Mouse (Mus musculus) hindbrain, embryonic 11.5 days (tissue): ENCODE measurements at regions not wholly inside any gene's neighbourhood (a gene's known extent, or its start where the extent isn't known, plus 50 kb on each side); places are given as distances from the start of the nearest gene placed in this dataset.

Experiments used
- ATAC-seq: fragments of 200-750 bp; cut with Nextera tagmentation; 2 replicates; pipeline ENCODE4 v1.8.0; 2017; ENCODE audit warnings: mild to moderate bottlenecking, moderate TSS enrichment, moderate library complexity; ENCODE audit not compliant: low FRiP score
- DNase-seq: peaks from one replicate; pipeline ENCODE4 v3.0.0-alpha.2; 2015; ENCODE audit warnings: low spot score
- H3K27ac ChIP-seq: fragments of 300-500 bp; sonication (generic); 2 replicates; pipeline ENCODE4 v1.5.1; 2014; ENCODE audit warnings: mild to moderate bottlenecking, low read depth, low read length
- H3K27me3 ChIP-seq: fragments of 300-500 bp; sonication (generic); 2 replicates; pipeline ENCODE4 v1.6.1; 2014; ENCODE audit warnings: mild to moderate bottlenecking, low read length, moderate library complexity, mixed read lengths; ENCODE audit not compliant: control insufficient read depth, insufficient read depth
- H3K36me3 ChIP-seq: fragments of 300-500 bp; sonication (generic); 2 replicates; pipeline ENCODE4 v1.6.1; 2014; ENCODE audit warnings: mild to moderate bottlenecking, low read length, moderate library complexity, mixed read lengths; ENCODE audit not compliant: control insufficient read depth, insufficient read depth
- H3K4me1 ChIP-seq: fragments of 300-500 bp; sonication (generic); replicated peaks from 2 replicates; pipeline ENCODE4 v1.6.1; 2014; ENCODE audit warnings: low read length, mixed read lengths; ENCODE audit not compliant: control insufficient read depth, insufficient read depth
- H3K4me2 ChIP-seq: fragments of 300-500 bp; sonication (generic); replicated peaks from 2 replicates; pipeline ENCODE4 v1.6.1; 2014; ENCODE audit warnings: mild to moderate bottlenecking, low read depth, low read length
- H3K4me3 ChIP-seq: fragments of 300-500 bp; sonication (generic); 2 replicates; pipeline ENCODE4 v1.5.1; 2014; ENCODE audit warnings: low read depth, low read length
- H3K9ac ChIP-seq: fragments of 300-500 bp; sonication (generic); 2 replicates; pipeline ENCODE4 v1.6.1; 2014; ENCODE audit warnings: low read depth, low read length
- H3K9me3 ChIP-seq: fragments of 300-500 bp; sonication (generic); 2 replicates; pipeline ENCODE4 v1.6.1; 2016; ENCODE audit warnings: low read length; ENCODE audit not compliant: control insufficient read depth
- WGBS: fragments of 180-500 bp; shearing (Covaris S2); extraction: QIAGEN DNeasy Blood & Tissue Kit; methylation state at CpG from one replicate; pipeline ENCODE4 v1.1.7; 2014; 5-methylcytosine and 5-hydroxymethylcytosine counted together

- Histone ChIP-seq H3K9ac (no peak overlapping the region), H3K27me3 (no peaks in the 10 kb centered on the region), H3K4me2 (no peak overlapping the region), H3K9me3 (no peaks in the 10 kb centered on the region), H3K27ac (no peak overlapping the region), H3K4me1 (no peaks in the 10 kb centered on the region), H3K36me3 (no peaks in the 10 kb centered on the region), H3K4me3 (no peak overlapping the region)
- no peak for ATAC-seq
- DNase-seq: no peak
- WGBS: 59% methylated on average over 6 of the region's 6 CpGs
Measured at GRCm38 (mm10) chr17:49177966-49178731, 246.0 kb downstream of the Lrfn2 start.

GRCm38 (mm10) chr17:49182485-49182884, 245.7 kb upstream of the Mocs1 start:
- Histone ChIP-seq H3K36me3 (no peaks in the 10 kb centered on the region), H3K4me1 (no peaks in the 10 kb centered on the region), H3K4me3 (no peak overlapping the region), H3K27ac (no peak overlapping the region), H3K27me3 (no peaks in the 10 kb centered on the region), H3K9me3 (no peaks in the 10 kb centered on the region), H3K9ac (no peak overlapping the region), H3K4me2 (no peak overlapping the region)
- ATAC-seq (no peak), DNase-seq (peak; percentile 54)
- 13% methylated on average over 4 of the region's 4 CpGs for WGBS

DNA sequence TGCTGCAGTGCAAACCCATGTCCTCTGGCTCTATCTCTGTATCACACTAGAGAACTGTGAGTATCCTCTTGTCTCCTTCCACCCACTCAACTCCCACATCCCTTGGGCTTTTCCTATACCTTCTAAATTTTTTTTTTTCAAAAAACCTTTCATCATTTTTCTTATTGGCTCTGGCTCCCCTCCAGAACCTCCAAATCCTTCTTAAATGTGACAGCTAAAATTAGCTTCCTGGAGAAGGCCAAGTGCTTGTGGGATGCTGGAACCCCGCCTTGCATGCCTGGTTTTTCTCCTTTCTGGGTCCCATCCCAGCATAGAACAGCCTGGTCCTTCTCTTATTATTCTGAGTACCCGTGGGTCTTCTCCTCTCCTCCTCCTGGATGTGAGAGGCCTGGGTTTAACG, 244.2 kb upstream of the Mocs1 start:
- DNase-seq: no peak
- H3K9ac ChIP-seq: no peak overlapping the region
- no peak overlapping the region for H3K27ac ChIP-seq
- no peaks in the 10 kb centered on the region for H3K9me3 ChIP-seq
- H3K4me1 ChIP-seq: no peaks in the 10 kb centered on the region
- ATAC-seq: no peak
- 79% methylated on average over 3 of the region's 3 CpGs for WGBS
- no peak overlapping the region for H3K4me2 ChIP-seq
- no peaks in the 10 kb centered on the region for H3K36me3 ChIP-seq
- H3K27me3 ChIP-seq: no peaks in the 10 kb centered on the region
- no peak overlapping the region for H3K4me3 ChIP-seq

DNA sequence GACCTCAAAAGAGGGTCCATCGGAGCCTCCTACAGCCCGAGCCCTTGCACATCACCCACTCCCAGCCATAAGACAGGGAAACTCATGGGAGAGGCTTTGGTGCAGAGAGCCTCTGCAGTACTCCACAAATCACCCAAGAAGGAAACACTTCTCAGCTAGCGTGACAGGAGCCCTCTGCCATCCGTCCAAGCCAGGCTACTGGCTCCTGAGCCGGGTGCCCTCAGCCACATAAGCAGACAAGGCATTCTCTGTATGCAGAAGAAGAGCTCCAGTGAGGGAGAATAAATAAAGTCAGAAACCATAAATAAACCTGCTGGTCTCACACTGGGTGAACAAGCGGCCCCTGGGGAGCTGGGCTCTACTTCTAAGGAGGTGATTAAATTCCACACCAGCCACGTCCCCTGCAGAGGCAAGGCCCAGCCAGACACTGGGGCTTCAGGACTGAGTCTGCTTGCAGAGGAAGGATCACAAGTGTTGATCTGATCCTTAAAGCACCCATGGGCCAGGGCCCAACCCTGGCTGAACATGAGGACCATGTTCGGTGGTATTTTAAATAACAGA, 243.0 kb upstream of the Mocs1 start:
- ATAC-seq: no peak

DNA sequence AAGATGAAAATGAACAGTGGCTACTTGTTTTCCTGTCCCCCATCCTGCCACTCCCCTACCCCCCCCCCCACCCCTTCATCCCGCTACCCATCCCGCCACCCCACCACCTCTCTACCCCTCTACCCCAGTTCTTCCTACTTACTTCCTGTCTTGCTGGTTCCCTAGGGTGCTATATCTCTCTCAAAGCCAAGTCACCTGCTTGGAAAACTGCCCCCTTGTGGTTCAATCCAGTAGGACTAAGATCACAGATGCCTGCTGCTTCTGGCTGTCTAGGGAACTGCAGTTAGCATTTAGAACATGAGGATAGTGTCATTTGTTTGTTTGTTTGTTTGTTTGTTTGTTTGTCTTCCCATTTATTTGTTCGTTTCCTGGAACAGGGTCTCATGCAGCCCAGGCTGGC, 238.4 kb upstream of the Mocs1 start:
- no peak overlapping the region for H3K27ac ChIP-seq
- 43% methylated on average over 3 of the region's 3 CpGs for WGBS
- H3K9me3 ChIP-seq: no peaks in the 10 kb centered on the region
- no peaks in the 10 kb centered on the region for H3K36me3 ChIP-seq
- peak; percentile 58 for DNase-seq
- no peaks in the 10 kb centered on the region for H3K27me3 ChIP-seq
- ATAC-seq: no peak
- no peak overlapping the region for H3K4me2 ChIP-seq
- no peaks in the 10 kb centered on the region for H3K4me1 ChIP-seq
- H3K9ac ChIP-seq: no peak overlapping the region
- no peak overlapping the region for H3K4me3 ChIP-seq

More for the DNA sequence above, 243.0 kb upstream of the Mocs1 start:
- H3K27me3 ChIP-seq: no peaks in the 10 kb centered on the region
- H3K9ac ChIP-seq: no peak overlapping the region
- no peaks in the 10 kb centered on the region for H3K36me3 ChIP-seq
- no peak overlapping the region for H3K4me2 ChIP-seq
- H3K9me3 ChIP-seq: no peaks in the 10 kb centered on the region
- no peak overlapping the region for H3K4me3 ChIP-seq
- no peak for DNase-seq
- 47% methylated on average over 8 of the region's 8 CpGs for WGBS
- no peak overlapping the region for H3K27ac ChIP-seq
- H3K4me1 ChIP-seq: no peaks in the 10 kb centered on the region

- ATAC-seq: no peak
- Histone ChIP-seq H3K9me3 (no peaks in the 10 kb centered on the region), H3K4me2 (no peak overlapping the region), H3K27me3 (no peaks in the 10 kb centered on the region), H3K4me1 (no peaks in the 10 kb centered on the region), H3K27ac (no peak overlapping the region), H3K9ac (no peak overlapping the region), H3K36me3 (no peaks in the 10 kb centered on the region), H3K4me3 (no peak overlapping the region)
- WGBS: 82% methylated on average over 4 of the region's 4 CpGs
- DNase-seq: no peak
Measured at GRCm38 (mm10) chr17:49190337-49190736, 237.8 kb upstream of the Mocs1 start.

- WGBS: 66% methylated on average over 8 of the region's 8 CpGs
- H3K36me3 ChIP-seq: no peaks in the 10 kb centered on the region
- ATAC-seq (no peak), DNase-seq (no peak)
- H3K9ac ChIP-seq: no peak overlapping the region
- no peak overlapping the region for H3K4me2 ChIP-seq
- H3K27me3 ChIP-seq: no peaks in the 10 kb centered on the region
- no peaks in the 10 kb centered on the region for H3K4me1 ChIP-seq
- no peaks in the 10 kb centered on the region for H3K9me3 ChIP-seq
- H3K27ac ChIP-seq: no peak overlapping the region
- no peak overlapping the region for H3K4me3 ChIP-seq
Measured at GRCm38 (mm10) chr17:49196046-49196684, 232.0 kb upstream of the Mocs1 start.

DNA sequence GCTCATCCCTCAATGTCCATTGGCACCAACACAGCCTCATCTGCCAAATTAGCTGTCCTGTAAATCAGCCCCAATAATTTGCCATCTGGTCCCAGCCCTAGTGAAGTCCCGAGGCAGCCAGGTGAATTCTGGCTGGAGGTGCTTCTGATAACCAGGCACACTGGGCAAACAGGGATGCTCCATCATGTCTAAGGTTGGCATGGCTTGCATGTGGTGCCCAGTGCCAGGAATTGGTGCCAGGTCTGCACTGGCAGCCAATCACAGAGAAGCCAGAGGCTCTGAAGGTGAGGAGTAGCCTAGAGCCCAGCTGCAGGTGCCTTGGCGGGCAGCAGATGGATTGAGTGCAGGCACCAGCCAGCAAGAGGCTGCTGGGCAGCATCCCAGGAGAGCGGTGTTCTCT, 226.7 kb upstream of the Mocs1 start:
- ATAC-seq (no peak), DNase-seq (no peak)
- H3K27ac ChIP-seq: no peak overlapping the region
- H3K27me3 ChIP-seq: no peaks in the 10 kb centered on the region
- 93% methylated on average over 3 of the region's 3 CpGs for WGBS
- no peak overlapping the region for H3K4me3 ChIP-seq
- no peak overlapping the region for H3K4me2 ChIP-seq
- H3K4me1 ChIP-seq: peaks cover 6% of the 10 kb centered on the region; the same call in 1 of the 2 replicates
- no peaks in the 10 kb centered on the region for H3K36me3 ChIP-seq
- H3K9ac ChIP-seq: no peak overlapping the region
- no peaks in the 10 kb centered on the region for H3K9me3 ChIP-seq

DNA sequence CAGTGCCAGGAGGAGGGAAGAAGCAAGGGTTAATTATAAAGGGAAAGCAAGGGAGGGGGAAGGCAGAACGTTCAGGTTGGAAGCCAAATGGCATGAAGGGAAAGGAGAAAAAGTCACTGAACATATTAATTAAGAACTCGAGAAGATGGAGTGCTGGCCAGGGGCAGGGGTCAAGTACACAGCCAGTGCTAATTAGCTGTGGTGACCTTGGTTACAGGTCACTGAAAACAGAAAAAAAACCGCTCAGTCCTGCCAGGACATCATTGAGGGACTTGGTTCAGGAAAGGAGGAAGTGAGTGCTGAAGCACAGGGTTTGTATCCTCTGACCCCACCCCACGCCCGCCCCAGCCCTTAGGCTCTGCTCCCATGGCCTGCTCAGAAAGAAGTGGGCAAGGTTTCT, 223.1 kb upstream of the Mocs1 start:
- peaks cover 6% of the 10 kb centered on the region; the same call in 1 of the 2 replicates for H3K4me1 ChIP-seq
- no peak overlapping the region for H3K9ac ChIP-seq
- H3K9me3 ChIP-seq: no peaks in the 10 kb centered on the region
- no peak overlapping the region for H3K4me2 ChIP-seq
- ATAC-seq (0 out of 2 replicates have a peak, but pooled peaks have one; percentile 30), DNase-seq (no peak)
- H3K36me3 ChIP-seq: no peaks in the 10 kb centered on the region
- H3K27me3 ChIP-seq: no peaks in the 10 kb centered on the region
- WGBS: 7% methylated on average over 5 of the region's 5 CpGs
- H3K4me3 ChIP-seq: no peak overlapping the region
- H3K27ac ChIP-seq: no peak overlapping the region
